Mouse (Mus musculus) layer of hippocampus, postnatal 14 days (tissue): ENCODE data around the gene Jakmip3. TPM values are rescaled to one million over a fixed set of nuclear protein-coding genes. Genes with fewer than 3 reads are reported as not detected.

ENCODE experiments used
- DNase-seq, 2 experiments: peaks; one replicate each; pipeline ENCODE4 v3.0.0; 2021 to 2022; ENCODE audit warnings: low spot score in 2 of 2, mixed read lengths in 1 of 2
- total RNA-seq, 2 experiments: library from RNA; stranded (reverse); gene quantifications; 2 replicates each; pipeline ENCODE4 v1.2.3; 2021

The Jakmip3 gene
- total RNA-seq, 2 experiments from 2014 or later, result 54.3 to 55.0 TPM

- DNase-seq, result no peak
These were observed 5.1 kb downstream of the Jakmip3 start for GRCm38 (mm10) chr7:138945668-138946067.

DNA sequence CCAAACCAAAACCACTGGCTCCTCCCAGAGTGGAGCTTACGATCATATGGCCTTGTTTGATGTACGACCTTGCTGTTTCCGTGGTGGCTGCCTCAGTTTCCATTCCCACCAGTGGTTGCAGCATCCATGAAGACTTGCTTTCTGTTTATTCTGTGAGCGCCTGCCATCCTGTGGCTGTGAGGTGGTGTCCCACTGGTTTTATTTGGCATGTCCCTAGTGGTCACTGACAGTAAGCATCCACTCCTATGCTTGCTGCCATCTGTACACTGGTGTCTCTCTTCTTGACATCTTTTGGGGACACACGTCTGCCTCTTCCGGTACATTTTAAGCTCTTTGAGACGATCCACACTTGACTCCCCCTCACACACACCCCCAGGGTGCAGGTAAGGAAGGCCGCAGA is 7.2 kb downstream of the Jakmip3 start:
- no peak for DNase-seq

GRCm38 (mm10) chr7:138948309-138948708 is 7.8 kb downstream of the Jakmip3 start:
- DNase-seq, result no peak

- DNase-seq, result no peak
These were observed 15.3 kb downstream of the Jakmip3 start for GRCm38 (mm10) chr7:138955787-138956186.

DNA sequence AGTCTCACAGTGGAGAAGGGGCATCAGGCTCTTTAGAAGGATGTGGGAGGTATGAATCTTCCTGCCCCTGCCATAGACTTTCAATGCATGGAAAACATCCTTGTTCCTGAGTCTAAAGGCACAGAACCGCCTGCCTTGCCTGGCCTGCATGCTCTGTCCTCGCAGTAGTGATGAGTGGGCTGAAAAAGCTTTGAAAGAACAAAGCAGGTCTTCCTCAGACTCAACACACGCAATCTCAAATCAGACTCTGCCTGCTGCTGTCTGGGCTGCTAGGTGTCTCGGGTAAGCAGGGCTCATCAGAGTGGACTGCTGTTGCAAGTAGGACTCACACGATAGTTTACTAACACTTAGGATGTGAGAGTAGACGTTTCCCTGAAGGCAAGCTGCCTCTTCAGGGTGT is 16.6 kb downstream of the Jakmip3 start:
- DNase-seq, result no peak

- DNase-seq, result peak in 1 of 2 experiments; percentile 75
These were observed 19.2 kb downstream of the Jakmip3 start for GRCm38 (mm10) chr7:138959747-138960146.

- DNase-seq, result no peak
These were observed 23.2 kb downstream of the Jakmip3 start for GRCm38 (mm10) chr7:138963756-138964155.

DNA sequence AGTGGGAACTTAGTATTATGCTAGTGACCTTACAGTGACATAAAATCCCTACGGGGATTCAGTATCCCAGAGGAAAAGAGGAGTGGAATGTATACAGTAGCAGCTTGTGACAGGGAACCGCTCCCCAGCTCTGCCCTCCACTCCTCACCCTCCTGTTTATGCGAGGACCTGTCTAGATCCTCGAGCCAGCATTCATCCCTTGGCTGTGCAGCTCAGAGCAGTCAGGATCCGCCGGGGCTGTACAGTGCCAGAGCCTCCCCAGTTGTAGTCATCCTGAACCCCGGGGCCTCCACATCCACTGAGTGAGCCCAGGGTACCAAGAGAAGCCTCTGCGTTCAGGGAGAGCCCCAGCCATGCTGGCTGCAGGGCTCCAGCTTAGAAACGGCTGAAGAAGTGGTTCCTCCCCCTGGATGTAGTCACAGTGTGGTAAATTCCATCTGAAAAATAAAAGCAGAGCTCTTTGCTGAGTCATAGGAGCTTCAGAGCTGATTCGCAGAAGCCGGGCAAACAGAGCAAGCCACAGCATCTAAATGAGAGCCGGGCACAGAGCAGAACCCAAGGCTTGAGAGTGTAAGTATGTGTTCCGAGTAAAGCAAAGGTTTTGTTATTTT is 27.6 kb downstream of the Jakmip3 start:
- DNase-seq, result peak in 1 of 2 experiments; percentile 39

GRCm38 (mm10) chr7:138977510-138977909 is 37.0 kb downstream of the Jakmip3 start:
- peak in 1 of 2 experiments; percentile 39 for DNase-seq

DNA sequence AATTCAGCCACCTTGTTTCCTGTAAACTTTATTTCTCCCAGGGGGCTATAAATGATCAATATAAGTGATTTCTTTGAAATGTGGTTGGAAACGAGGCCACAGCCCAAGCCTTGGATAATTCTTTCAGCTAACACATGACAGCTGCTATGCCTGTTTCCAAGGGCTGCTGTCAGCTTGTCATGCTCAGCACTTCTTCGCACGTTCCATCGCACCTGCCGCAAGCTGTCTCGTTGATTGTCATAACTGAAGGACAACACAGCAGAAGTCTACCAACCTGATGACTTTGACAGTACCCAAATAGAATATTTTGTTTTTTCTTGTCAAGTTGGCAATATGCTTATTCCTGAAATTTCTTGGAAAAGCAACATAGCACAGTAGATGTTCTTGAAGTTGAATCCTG is 44.0 kb downstream of the Jakmip3 start:
- no peak for DNase-seq

GRCm38 (mm10) chr7:138989156-138989555 is 48.6 kb downstream of the Jakmip3 start:
- DNase-seq, result no peak

DNA sequence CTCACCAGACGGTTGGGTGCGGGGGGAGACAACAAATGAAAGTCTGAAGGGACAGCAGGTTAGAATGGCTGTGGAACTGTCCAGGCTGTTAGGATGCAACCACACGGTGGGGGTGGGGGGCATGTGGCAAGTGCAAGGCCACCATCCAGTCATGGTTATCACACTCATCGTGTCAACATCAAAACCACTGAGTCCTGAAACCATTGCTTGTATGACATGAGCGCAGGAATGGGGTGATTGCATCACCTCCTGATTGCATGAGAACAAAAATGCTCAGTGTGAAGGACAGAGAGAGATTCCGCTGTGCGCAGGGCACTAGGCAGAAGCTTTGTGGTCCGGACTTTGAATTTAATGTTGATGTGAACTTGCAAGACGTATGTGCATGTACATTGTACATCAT is 62.2 kb downstream of the Jakmip3 start:
- DNase-seq, result no peak

GRCm38 (mm10) chr7:139003250-139003649 is 62.7 kb downstream of the Jakmip3 start:
- peak in 1 of 2 experiments; percentile 36 for DNase-seq

DNA sequence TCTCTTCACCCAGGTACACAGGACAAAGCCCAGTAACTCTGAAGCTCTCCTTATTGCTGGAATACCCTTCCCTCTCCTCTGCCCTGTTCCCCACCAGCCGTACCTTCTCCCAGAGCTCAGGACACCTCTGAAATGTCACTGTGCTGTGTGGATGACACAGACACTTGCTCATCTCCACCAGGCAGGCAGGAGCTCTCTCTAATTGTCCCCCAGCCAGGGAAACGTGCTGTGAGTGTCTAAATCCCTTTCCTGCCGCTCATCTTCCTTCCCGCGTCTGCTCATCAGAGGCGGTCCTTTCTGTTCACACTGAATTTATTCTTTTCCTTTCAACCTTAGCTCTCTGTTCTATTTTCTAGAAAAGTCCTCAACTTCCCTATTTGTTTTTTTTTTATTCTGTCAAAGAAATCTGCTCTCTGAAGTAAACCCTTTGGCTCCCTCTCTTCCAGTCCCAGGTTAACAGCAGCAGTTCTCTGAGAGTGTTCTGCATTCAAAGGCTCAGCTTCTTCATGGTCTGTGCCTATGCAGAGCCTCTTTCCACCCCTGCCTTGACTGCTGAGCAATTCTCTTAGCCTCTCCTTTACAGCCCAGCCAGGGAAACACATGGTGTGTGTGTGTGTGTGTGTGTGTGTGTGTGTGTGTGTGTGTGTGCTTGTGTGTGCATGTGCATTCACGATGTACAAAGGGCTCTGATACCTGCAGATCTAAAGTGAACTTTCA is 69.4 kb downstream of the Jakmip3 start:
- DNase-seq, result no peak

GRCm38 (mm10) chr7:139011027-139011426 is 70.5 kb downstream of the Jakmip3 start:
- peak; percentile 52 to 67 for DNase-seq

DNA sequence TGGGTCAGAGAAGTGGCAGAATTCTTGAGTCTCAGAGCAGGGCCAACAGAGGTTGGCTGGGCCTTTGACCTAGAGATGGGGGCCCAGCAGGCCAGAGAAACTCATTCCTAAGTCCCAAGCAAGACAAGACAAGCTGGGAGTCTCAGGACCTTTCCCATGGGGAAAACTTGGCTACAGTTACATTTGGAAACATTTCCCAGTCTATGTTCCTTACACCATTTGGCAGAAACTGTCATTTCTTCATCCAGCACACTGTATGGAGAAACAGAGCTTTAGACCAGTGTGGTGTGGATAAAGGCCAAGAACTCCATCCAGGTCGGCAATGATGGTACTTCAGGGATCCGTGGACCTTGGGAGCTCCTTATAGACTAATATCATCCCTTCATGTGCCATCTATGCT is 71.1 kb downstream of the Jakmip3 start:
- no peak for DNase-seq

GRCm38 (mm10) chr7:139012767-139013369 is 72.3 kb downstream of the Jakmip3 start:
- DNase-seq, result no peak

GRCm38 (mm10) chr7:139015143-139015542 is 74.6 kb downstream of the Jakmip3 start:
- DNase-seq, result no peak

DNA sequence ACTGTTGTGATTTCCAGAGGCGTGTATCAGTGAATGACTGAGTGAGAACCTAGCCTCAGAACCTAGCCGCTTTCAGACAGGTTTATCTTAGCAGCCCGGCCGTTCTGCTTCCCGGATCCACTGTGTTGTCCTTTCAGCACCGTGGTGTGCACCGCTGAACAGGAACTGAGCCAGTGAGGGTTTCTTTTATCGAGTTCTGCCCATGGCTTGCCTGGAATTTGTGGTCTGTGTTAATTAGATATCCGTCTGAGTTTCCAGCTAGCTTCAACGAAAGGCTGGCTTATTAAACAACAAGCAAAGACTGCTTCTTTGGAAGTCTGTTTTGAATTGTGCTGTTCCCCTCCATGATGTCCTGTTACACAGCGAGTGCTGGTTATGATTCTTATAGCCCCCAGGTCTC is 75.8 kb downstream of the Jakmip3 start:
- no peak for DNase-seq

DNA sequence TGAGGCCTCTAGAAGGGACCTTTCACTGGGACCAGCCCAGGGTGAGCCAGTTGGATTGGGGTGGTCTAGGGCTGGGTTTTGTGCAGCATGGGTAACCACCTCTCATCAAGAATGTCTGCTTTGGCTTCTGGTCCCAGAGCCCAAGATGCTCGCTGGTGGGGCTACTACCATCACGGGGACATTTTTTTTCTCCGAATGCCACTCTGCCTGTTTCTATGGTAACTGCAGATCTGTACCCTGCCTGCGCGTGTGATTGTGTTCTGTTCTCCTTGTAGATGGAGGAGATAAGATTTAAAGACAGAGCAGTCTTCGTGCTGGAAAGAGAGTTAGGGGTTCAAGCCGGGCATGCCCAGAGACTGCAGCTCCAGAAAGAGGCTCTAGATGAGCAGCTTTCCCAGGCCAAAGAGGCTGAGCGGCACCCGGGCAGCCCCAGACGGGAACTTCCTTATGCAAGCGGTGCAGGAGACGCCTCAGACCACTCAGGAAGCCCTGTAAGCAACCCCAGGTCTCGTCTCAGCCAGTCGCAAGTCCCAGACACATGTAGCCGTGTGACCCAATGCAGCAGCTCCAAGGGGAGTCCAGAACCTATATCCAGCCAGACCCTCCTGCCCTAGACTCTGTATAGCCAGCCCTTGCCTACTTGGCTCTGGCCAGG is 76.8 kb downstream of the Jakmip3 start:
- DNase-seq, result peak in 1 of 2 experiments; percentile 31

GRCm38 (mm10) chr7:139020884-139021283 is 80.4 kb downstream of the Jakmip3 start:
- DNase-seq, result no peak

DNA sequence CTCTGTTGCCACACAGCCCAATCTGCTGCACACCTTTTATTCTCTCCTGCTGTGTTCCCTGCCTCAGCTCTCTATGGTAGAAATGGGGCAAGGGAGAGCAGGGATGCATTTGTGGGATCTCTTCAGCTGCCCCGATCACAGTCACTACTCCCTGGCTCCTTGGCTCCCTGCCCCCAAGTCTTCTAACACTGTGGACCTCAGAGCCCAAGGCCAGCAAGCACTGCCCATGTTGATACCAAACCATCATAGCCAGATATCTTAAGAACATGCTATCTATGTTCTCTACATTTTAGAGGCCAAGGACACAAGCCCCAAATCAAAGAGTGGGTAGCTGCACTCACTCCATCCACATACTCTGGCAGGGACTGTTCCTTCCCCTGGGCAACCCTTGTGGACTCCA is 80.8 kb downstream of the Jakmip3 start:
- no peak for DNase-seq
